Mouse (Mus musculus) left cerebral cortex, adult 9 months (tissue): ENCODE measurements around the gene Mybbp1a.

Experiments used
- DNase-seq, 2 experiments: peaks; one replicate each; pipeline ENCODE4 v3.0.0; 2022; ENCODE audit warnings: low spot score in 2 of 2

The Mybbp1a gene

GRCm38 (mm10) chr11:72477653-72478052, 36.5 kb downstream of the Mybbp1a start:
- DNase-seq, result no peak

DNA sequence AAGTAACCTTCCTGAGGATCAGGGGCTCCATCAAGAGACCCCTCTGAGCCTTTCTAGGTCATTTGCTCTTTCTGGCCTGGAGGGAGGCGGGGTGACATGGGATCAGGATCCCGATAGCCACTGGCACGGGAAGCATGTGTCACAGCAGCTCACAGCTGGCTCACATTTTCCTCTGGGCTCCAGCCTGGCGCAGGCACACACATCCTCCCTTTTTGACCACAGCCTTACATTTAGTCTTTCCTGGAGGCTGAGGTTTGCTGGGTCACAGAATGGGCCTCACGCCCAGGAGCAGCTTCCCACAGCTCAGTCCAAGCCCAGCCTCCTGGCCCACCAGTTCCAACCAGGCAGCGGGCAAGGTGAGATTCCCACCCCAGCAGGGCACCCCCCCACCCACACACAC, 37.1 kb downstream of the Mybbp1a start:
- no peak for DNase-seq

DNA sequence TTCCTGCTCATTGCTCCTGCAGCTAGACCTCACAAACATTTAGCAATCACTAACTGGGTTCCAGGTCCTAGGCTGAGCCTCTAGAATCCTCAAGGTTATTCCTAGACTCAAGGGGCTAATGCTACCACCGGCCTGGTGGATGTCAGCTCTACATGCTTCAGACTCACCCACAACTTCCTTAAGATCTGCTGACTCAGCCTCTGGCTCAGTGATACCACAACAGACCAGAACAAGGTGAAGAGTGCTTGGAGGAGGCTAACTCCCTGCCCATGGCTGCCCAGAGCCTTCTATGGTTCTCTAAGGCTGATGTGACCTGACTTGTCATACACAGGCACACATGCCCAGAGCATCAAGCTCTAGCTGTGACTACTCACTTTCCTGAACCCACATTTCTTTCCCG, 38.3 kb downstream of the Mybbp1a start:
- no peak for DNase-seq

DNA sequence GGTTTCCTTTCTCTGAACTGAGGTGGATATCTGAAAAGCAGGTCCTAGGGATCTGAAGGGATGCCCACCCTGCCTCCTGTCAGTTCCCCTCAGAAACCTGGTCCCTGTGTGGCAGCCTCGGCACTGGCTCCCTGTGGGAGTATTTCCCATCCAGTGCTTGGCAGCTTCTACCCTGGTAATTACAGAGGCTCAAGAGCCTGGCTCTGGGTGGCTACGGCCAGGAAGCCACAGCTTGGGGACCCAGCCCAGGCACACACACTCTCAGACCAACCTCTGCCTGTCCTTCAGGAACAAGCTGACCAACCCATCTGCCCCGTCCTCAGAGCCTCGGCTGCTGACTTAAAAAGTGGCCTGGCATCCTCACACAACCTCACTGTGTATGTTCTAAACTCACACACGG, 40.2 kb downstream of the Mybbp1a start:
- no peak for DNase-seq

- no peak for DNase-seq
Measured at GRCm38 (mm10) chr11:72481952-72482351, 40.8 kb downstream of the Mybbp1a start.

GRCm38 (mm10) chr11:72484549-72484948, 43.4 kb downstream of the Mybbp1a start:
- no peak for DNase-seq

- DNase-seq, result no peak
Measured at GRCm38 (mm10) chr11:72485157-72485556, 44.0 kb downstream of the Mybbp1a start.

DNA sequence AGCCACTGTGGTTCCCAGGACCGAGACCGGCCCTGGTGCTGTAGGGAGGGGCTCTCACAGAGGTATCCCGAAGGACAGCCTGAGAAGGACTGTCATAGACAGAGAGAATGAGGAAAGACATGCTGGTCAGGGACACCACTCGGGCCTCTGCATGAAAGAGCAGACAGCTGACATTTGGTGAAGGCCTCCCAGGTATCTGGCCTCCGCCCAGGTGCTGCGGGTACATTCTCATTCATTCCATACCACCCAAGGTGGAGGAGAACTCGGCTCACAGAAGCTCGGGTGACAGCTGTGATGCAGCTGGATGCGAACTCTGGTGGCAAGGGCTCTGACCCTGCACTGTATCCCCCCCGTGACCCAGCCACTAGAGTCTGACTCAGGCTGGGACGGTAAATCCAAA, 44.8 kb downstream of the Mybbp1a start:
- DNase-seq, result no peak

DNA sequence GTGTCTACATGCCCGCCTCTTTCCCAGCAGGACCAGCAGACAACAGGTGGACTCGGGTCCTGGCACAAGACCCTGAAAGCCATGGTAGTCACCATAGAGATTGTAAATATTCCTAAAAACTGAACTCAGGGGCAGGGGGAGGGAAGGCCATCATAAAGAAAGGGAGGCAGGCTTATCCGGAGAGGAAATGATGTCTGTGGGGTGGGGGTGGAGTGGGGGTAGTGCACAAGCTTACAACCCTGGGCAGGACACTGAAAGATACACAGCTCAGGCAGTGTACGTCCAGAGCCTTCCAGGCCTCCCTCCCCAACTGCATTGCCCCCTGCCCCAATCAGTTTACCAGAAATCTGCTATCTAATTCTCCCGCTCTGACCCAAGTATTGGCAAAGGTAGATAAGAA, 46.0 kb downstream of the Mybbp1a start:
- DNase-seq, result no peak

DNA sequence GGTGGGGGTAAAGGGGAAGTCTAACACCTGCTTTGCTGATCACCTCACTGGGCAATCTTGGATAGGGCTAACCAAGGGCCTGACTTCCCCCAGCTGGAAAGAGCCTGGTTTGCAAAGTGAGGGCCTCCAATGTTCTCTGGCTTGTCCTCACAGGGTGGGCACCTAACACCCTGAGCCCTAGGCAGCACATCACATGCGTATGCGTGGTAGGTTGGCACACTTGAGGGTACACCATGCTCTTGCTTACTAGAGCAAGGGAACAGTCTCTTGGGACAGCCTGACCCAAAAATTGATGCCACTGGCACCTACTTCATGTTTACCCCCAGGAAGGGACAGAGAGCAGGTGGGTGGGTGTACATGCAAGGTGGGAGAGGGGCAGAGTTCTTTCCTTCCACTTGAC, 46.6 kb downstream of the Mybbp1a start:
- no peak for DNase-seq

DNA sequence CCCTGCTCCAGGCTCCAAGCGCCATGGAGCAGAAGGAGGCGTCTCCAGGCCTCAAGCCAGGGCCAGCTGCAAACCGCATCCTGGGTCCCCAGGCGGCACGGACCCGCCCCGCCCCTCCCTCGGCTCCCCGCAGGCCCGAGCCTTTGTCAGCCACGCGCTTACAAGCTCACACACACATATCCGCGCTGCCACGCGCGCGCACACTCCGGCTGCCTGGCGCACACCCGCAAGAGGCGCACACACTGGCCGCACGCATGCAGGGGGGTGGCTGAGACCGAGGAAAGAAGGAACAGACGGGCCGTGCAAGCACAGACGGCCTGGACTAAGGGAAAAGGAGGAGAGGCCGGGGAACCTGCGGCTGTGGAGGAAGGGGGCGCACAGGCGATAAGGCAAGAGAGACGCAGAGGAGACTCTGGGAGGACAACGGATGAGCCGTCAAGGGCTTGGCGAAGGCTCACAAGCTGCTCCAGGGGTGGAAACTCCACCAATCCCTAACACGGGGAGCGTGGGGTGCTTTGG, 47.7 kb downstream of the Mybbp1a start:
- peak; percentile 53 to 81 for DNase-seq

DNA sequence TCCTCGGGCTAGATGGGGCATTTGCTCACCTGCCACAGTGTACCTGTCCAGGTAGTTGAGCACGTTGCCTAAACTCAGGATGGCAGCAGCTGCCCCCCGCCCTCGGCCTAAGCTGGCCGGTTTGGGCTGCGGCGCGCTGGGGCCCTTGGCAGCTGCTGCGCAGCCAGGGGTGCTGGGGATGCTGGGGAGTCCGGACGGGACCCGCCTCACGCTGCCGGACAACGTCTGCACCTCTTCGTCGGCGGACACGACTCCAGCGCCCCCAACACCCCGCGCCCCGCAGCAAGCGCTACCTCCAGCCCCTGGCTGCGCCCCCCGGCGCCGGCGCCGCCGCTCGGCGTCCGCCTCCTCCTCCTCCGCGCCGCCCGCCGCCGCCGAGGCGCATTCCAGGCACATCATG, 48.2 kb downstream of the Mybbp1a start:
- DNase-seq, result no peak

DNA sequence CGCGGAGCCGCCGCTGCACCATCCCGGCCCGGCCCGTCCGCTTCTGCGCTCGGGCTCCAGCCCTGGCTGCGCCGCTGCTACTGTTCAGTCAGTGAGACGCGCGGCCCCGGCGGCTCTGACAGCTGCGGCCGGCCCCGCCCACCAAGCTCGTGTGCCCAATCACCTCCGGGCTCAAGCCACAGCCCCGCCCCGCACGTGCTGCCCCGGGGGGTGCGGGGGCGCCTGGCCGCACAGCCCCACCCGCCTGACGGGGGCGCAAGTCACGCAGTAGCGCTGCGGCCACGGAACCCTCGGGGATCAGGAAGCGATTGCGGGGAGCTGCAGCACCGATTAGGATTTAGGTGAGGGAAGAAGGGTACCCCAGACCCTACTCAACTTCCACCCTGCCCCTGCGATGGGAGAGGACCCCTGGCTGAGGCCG, 48.7 kb downstream of the Mybbp1a start, which contains the start of gene Spns2:
Gene Spns2 (minus strand): TSS at position 24 of the 421 bp plus-strand sequence.
- DNase-seq, result peak; percentile 88 to 94

GRCm38 (mm10) chr11:72491130-72491960, 50.2 kb downstream of the Mybbp1a start:
- DNase-seq, result peak in 1 of 2 experiments; percentile 73

DNA sequence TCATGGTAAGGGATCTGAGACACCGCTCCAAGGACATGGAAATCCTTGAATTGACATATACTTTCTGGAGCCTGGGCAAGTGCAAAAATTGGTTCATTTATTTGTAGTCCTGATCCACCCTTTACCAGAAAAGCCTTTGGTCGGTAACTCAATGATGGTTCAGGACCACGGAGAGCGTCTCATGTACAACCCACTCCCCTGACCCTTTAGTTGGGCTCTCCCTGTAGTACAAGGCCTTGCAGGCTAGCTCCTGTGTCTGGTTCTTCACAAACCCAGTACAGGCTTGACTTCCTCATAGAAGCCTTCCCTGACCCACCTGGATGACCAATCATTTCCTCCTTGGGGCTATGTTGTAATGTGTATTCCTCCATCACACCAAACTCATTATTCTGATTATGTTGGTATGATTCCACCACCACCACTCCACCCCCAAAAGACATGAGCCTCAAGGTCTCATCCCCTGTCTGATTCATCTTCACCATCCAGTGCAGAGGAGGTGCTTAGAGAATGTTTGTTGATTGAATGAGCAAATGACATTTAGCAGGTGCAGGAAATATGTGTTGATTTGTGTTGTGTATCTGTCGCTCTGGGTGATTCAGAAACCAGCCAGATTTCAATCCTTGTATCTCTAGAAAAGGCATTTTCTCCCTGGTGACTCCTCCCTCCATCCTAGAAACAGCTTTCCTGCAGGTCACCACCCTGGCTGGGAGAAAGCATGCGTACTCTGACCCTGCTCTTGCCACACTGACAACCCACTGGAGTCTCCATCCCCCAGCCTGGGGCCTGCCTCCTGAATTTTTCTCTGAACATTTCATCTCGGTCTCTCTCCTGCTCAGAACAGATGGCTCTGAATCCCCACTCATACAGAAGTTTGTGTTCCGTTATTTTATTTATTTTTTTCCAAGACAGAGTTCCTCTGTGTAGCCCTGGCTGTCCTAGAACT, 53.2 kb downstream of the Mybbp1a start:
- DNase-seq, result no peak

DNA sequence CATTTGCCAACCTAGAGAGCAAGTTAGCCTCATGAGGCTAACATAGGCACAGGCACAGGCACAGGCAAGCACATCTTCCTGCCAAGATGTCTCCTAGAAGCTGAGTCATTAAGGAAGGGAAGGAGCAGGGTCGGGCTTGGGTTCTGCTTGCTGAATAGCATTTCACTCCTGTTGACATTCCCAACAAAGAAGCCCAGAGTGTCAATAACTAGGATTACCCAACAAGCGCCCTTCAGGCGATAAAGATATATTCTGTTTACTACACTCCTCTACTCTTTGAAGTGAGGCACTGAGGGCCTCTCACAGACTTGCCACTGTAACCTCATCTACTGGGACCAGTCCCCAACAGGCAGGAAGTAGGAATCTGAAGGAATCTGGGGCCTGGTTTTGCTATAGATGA, 54.9 kb downstream of the Mybbp1a start:
- no peak for DNase-seq

- no peak for DNase-seq
Measured at GRCm38 (mm10) chr11:72496775-72497174, 55.6 kb downstream of the Mybbp1a start.

- DNase-seq, result no peak
Measured at GRCm38 (mm10) chr11:72497367-72497766, 56.2 kb downstream of the Mybbp1a start.

DNA sequence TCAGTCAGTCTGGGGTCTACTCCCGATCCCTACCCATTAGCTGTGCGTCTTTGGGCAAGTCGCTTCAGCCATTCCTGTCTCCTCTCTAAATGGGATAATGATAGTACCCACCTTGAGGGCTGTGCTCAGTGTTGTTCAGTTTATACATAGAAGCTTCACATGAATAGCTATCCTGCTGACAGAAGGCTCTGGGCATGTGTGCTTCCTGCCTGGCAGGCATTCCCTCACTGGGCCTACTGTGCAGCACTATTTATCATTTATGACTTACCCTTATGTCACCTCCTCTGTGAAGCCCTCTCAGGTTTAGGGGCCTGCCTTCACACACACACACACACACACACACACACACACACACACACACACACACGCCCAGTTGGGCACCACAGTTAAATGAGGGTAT, 59.0 kb downstream of the Mybbp1a start:
- DNase-seq, result no peak
